Comparison of ENCODE assay signal across 21 mouse cellular contexts in genomic region chr4:99022221-99022620, GRCm38 (mm10). TPM values are rescaled to one million over a fixed set of nuclear protein-coding genes. Genes with fewer than 3 reads are reported as not detected.
"Had no signal": no experiment of that assay in that cellular context is flagged by ENCODE, and none has a peak within 500 bp of the region (broad histone marks: within the 10 kb centered on the region; RNA-seq: fewer than 3 reads in every experiment).

No protein-coding gene starts in this region.

- H3K9ac ChIP-seq: lung, embryonic 14.5 days; midbrain, embryonic 12.5 days; neural tube, embryonic 13.5 days; neural tube, embryonic 15.5 days had no signal

- H3K4me2 ChIP-seq: lung, embryonic 14.5 days; midbrain, embryonic 12.5 days; neural tube, embryonic 13.5 days; neural tube, embryonic 15.5 days had no signal

- H3K27ac ChIP-seq: midbrain, embryonic 10.5 days; midbrain, embryonic 12.5 days; neural tube, embryonic 13.5 days; neural tube, embryonic 15.5 days had no signal

- H3K4me1 ChIP-seq: midbrain, embryonic 10.5 days; midbrain, embryonic 12.5 days; neural tube, embryonic 13.5 days; neural tube, embryonic 15.5 days had no signal

- ATAC-seq: midbrain, embryonic 16.5 days had no signal

- H3K27me3 ChIP-seq: midbrain, embryonic 12.5 days; neural tube, embryonic 13.5 days; neural tube, embryonic 15.5 days had no signal

- H3K9me3 ChIP-seq: midbrain, embryonic 10.5 days; midbrain, embryonic 12.5 days; neural tube, embryonic 13.5 days; neural tube, embryonic 15.5 days had no signal

- DNase-seq: lung, adult 18-20 months; lung, embryonic 14.5 days; lung, postnatal 10 days; lung, postnatal 4 days; midbrain, embryonic 14.5 days; retina, postnatal 1 day; right cerebral cortex, adult 18-20 months; right cerebral cortex, postnatal 25 days; right cerebral cortex, postnatal 4 days; spleen, adult 18-20 months; thymus, adult 18-20 months; thymus, postnatal 14 days; thymus, postnatal 36 days had no signal

- H3K4me3 ChIP-seq: midbrain, embryonic 10.5 days; midbrain, embryonic 12.5 days; myocyte; neural tube, embryonic 13.5 days; neural tube, embryonic 15.5 days had no signal

RNA-seq across cellular contexts. Expression of gene Angptl3, which starts 8.5 kb away (rescaled TPM):
- total RNA-seq: megakaryocyte, adult 5-6 weeks had no signal
- polyA plus RNA-seq: small intestine, adult 2 months had no signal
